Mouse (Mus musculus): ENCODE measurements around the gene Vmp1.
A peak's percentile ranks its signal among the peaks of the same experiment; 100 is the strongest.

Vmp1 gene

DNA sequence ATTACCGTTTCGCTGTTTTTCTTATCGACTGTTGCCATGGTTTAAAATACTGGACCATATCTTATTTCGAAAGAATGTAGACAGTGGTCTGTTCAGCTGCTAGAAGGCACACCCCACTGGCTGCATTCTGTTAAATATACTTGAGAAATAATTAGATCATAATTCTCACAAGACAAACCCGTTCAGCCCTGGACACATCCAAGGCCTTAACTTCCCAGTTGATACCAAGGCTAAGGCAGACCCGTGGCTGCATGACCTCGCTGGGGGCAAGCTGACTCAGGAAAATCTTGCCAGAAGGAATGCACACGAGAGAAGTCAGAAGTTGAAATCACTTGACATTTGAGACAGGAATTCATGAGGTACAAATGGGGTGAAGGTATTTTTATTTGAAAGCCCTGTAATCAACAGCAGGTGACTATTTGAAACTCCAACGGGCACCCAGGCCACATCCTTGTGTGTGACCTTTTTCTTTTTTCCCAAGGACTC is 113.3 kb downstream of the Vmp1 start:
- DNase-seq (ENCODE audit: inconsistent ontology term) = peak; percentile 30

- DNase-seq (ENCODE audit: inconsistent ontology term) = peak; percentile 25
Measured at GRCm38 (mm10) chr11:86568425-86568824, 115.2 kb downstream of the Vmp1 start.

DNA sequence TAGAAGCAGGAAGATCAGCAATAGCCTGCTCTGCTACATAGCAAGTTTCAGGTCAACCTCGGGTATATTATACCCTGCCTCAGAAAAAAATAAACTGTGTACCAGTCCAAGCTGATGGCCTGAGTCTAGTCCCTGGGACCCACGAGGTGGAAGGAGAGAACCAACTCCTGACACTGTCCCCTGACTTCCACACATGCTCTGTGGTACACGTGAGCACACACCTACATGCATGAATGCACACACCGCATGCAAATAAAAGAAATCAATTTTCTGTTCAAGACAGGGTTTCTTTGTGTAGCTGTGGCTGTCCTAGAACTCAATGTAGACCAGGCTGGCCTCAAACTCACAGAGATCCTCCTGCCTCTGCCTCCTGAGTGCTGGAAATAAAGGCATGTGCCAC is 125.4 kb downstream of the Vmp1 start:
- DNase-seq (ENCODE audit: inconsistent ontology term) = no peak

DNA sequence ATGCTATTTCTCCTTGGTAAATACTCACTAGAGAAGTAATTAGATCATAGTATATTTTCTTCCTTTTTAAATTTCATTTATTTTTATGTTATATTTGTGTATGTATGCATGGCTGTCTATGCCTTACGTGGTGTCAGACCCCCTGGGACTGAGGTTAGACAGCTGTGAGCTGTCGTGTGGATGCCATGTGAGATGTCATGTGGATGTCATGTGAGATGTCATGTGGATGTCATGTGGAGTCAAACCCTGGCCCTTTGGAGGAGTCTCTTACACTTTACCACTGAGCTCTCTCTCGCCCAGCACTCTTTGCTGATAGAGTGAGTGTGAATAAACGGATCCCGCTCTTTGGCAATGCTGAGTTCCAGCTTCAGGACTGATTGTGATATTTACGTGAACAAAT is 130.1 kb downstream of the Vmp1 start:
- no peak for DNase-seq (ENCODE audit: inconsistent ontology term)

- no peak for DNase-seq (ENCODE audit: inconsistent ontology term)
Measured at GRCm38 (mm10) chr11:86547412-86547811, 136.2 kb downstream of the Vmp1 start.

DNA sequence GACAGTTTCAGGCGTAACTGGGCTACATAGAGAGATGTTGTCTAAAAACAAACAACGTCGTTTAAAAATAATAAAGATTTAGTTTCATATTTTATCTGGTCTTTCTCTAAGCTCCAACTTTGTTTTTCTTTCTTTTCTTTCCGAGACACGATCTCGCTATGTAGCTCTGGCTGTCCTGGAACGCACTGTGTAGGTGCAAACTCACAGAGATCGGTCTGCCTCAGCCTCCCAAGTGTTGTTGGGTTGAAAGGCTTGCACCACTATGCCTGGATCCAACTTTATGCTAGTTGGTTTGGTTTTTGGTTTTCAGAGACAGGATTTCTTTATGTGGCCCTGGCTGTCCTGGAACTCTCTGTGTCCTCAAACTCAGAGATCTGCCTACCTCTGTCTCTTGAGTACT is 138.1 kb downstream of the Vmp1 start:
- no peak for DNase-seq (ENCODE audit: inconsistent ontology term)

GRCm38 (mm10) chr11:86544639-86545299 is 138.9 kb downstream of the Vmp1 start, which contains the start of the genes Rps6kb1 and Tubd1:
Rps6kb1 (minus strand) TSS chr11:86544805.
Tubd1 (plus strand) TSS chr11:86544991.
- peak; percentile 98 for DNase-seq (ENCODE audit: inconsistent ontology term)

DNA sequence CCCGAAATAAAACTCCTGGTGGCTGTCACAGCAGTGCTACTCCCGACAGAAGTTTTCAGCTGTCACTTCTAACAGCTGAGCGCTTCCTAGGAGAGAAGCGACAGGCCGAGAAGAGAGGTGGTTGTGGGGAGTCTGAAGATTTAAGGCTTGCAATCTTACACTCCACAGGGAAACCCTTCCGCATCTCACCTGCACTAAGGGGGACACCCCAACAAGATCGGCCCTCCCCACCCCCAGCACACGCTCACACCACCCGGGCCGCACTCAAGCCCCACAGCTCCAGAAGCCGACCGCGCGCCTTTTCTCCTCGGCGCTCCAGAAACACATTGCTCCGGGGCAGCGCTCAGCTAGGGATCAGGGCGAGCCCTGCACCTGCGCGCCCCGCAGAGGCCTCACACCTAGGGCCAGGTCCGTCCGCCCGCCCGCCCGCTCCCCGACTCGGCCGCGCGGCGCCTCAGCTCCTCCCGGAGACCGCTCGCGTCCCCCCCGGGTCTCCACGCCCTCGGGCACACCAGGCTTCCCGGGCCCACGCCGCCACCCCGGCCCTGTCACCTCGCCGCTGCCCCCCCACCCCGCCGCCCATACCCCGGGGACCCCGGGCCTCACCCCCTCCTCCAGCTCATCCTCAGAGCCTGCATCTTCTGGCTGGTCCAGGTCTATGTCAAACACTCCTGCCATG is 139.5 kb downstream of the Vmp1 start:
- no peak for DNase-seq (ENCODE audit: inconsistent ontology term)

GRCm38 (mm10) chr11:86542851-86543250 is 140.8 kb downstream of the Vmp1 start:
- DNase-seq (ENCODE audit: inconsistent ontology term) = peak; percentile 9

DNA sequence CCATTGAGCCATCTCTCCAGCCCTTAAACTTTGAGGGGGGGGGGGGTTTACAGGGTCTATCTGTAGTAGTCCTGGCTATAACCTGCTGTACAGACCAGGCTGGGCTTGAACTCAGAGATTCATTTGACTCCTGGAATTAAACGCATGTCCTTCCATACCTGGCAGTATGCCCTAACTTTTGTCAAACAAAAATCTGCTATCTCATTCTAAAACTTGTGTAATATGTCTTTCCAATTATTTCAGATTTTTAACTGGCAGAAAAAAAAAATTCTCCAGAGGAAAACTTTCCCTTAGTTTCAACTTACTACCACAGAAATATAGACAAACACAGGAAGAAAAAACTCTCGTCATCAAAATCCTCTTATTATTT is 143.2 kb downstream of the Vmp1 start:
- DNase-seq (ENCODE audit: inconsistent ontology term) = no peak

DNA sequence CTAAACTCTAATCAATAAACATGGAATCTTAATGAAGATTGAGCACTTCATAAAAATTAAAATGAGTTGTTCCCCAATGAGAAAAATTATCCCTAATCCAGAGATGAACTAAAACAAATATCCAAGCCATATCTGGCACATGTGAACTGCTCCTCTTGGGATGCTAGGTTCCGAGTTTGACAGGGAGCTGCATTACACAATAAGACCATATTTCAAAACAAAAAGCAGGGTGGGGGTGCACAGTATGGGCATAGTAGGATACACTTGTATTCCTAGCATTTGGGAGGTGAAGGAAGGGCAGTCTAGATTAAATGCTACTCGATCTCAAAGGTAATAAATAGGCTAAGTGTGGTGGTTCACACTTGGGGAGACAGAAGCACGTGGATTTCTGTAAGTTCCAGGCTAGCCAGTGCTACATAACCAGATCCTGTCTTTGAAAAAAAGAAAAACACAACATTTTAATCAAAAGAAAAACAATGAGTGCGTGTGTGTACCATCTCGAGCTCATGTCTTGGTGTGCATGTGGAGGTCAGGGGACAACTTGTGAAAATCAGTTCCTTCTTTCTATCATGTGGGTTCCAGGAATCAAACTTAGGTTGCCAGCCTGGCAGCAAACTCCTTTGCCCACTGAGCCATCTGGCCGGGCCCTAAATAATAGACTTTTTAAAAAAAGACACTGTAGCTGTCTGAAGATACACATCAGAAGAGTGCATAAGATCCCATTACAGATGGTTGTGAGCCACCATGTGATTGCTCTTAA is 143.7 kb downstream of the Vmp1 start:
- DNase-seq (ENCODE audit: inconsistent ontology term) = no peak

GRCm38 (mm10) chr11:86538786-86539185 is 144.8 kb downstream of the Vmp1 start:
- DNase-seq (ENCODE audit: inconsistent ontology term) = no peak

GRCm38 (mm10) chr11:86534201-86534910 is 149.3 kb downstream of the Vmp1 start:
- DNase-seq (ENCODE audit: inconsistent ontology term) = no peak

All from Muller cell, postnatal 12 days (primary cell).